Mouse (Mus musculus) neural tube, embryonic 15.5 days (tissue): ENCODE results near the gene Arhgap32. TPM values are rescaled to one million over a fixed set of nuclear protein-coding genes. Genes with fewer than 3 reads are reported as not detected.

Experiments used
- ATAC-seq: fragments of 200-750 bp; cut with Nextera tagmentation; 2 replicates; pipeline ENCODE4 v1.8.0; 2017; ENCODE audit warnings: mild to moderate bottlenecking, moderate TSS enrichment, moderate library complexity; ENCODE audit not compliant: low FRiP score
- H3K27ac ChIP-seq: fragments of 300-500 bp; sonication (generic); replicated peaks from 2 replicates; pipeline ENCODE4 v1.5.1; 2015; ENCODE audit warnings: mild to moderate bottlenecking, inconsistent platforms
- H3K27me3 ChIP-seq: fragments of 300-500 bp; sonication (generic); replicated peaks from 2 replicates; pipeline ENCODE4 v1.6.1; 2015; ENCODE audit warnings: inconsistent platforms
- H3K36me3 ChIP-seq: fragments of 300-500 bp; sonication (generic); 2 replicates; pipeline ENCODE4 v1.6.1; 2015; ENCODE audit warnings: inconsistent platforms
- H3K4me1 ChIP-seq: fragments of 300-500 bp; sonication (generic); 2 replicates; pipeline ENCODE4 v1.6.1; 2015; ENCODE audit warnings: inconsistent platforms
- H3K4me2 ChIP-seq: fragments of 300-500 bp; sonication (generic); 2 replicates; pipeline ENCODE4 v1.6.1; 2015; ENCODE audit warnings: inconsistent platforms, mild to moderate bottlenecking, moderate library complexity
- H3K4me3 ChIP-seq: fragments of 300-500 bp; sonication (generic); replicated peaks from 2 replicates; pipeline ENCODE4 v1.5.1; 2015; ENCODE audit warnings: mild to moderate bottlenecking, inconsistent platforms
- H3K9ac ChIP-seq: fragments of 300-500 bp; sonication (generic); replicated peaks from 2 replicates; pipeline ENCODE4 v1.6.1; 2015; ENCODE audit warnings: mild to moderate bottlenecking, inconsistent platforms
- H3K9me3 ChIP-seq: fragments of 300-500 bp; sonication (generic); replicated peaks from 2 replicates; pipeline ENCODE4 v1.6.1; 2016; ENCODE audit warnings: inconsistent platforms
- WGBS: fragments of 180-500 bp; shearing (Covaris S2); methylation state at CpG from one replicate; pipeline ENCODE4 v1.1.7; 2015; ENCODE audit warnings: mixed read lengths; 5-methylcytosine and 5-hydroxymethylcytosine counted together
- polyA plus RNA-seq: library from polyadenylated mRNA; unstranded; fragments of >200 nt; fragmentation: Nextera tagmentation; extraction: Ambion mirVana; gene quantifications from 2 replicates; pipeline ENCODE4 v1.2.1, GENCODE M21; 2015

Gene Arhgap32
- polyA plus RNA-seq, 1 experiment from 2014 or later = 8.7 TPM

DNA sequence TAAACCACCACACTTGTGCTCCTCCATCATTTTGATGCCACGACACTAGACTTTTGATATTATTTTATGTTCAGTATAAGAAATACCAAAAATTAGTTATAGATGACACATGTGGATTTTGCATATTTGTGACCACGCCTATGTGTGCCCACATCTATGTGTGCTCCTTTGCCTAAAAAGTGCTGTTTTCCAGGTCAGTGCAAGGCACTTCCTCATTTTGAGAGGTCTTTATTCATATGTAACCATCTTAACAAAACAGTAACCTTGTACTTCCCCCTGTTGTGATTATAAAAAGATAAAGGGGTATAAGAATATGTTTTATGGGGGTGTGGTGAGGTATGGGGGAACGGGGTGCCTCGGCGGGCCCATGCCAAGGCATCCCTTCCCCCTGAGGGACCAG lies 22.7 kb downstream of the Arhgap32 start:
- H3K9ac ChIP-seq = no peak overlapping the region
- no peaks in the 10 kb centered on the region for H3K27me3 ChIP-seq
- H3K4me2 ChIP-seq = no peak overlapping the region
- H3K36me3 ChIP-seq = no peaks in the 10 kb centered on the region
- H3K27ac ChIP-seq = no peak overlapping the region
- 0 out of 2 replicates have a peak, but pooled peaks cover 11% of the 10 kb centered on the region for H3K4me1 ChIP-seq
- 97% methylated on average over 5 of the region's 5 CpGs for WGBS
- no peak overlapping the region for H3K4me3 ChIP-seq
- H3K9me3 ChIP-seq = no peaks in the 10 kb centered on the region
- ATAC-seq = no peak

DNA sequence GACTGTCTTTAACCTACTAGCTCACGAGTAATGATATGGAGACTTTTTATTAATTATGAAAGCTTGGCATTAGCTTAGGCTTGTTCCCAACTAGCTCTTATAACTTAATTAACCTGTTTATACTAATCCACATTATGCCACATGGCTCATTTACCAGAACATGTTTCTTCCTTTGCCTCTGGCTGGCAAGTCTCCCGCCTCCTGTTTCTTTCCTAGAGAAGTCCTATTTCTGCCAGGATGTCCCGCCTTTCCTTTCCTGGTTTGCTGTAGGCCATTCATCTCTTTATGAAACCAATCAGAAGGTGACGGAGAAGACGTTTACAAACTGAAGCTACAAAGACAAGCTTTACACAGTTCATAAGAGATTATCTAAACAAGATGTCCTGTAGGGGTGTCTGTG lies 23.7 kb downstream of the Arhgap32 start:
- no peak for ATAC-seq
- no peak overlapping the region for H3K9ac ChIP-seq
- no peaks in the 10 kb centered on the region for H3K9me3 ChIP-seq
- H3K36me3 ChIP-seq = no peaks in the 10 kb centered on the region
- H3K4me3 ChIP-seq = no peak overlapping the region
- H3K27ac ChIP-seq = no peak overlapping the region
- H3K4me2 ChIP-seq = no peak overlapping the region
- WGBS = 79% methylated on average over 5 of the region's 5 CpGs
- 0 out of 2 replicates have a peak, but pooled peaks cover 11% of the 10 kb centered on the region for H3K4me1 ChIP-seq
- H3K27me3 ChIP-seq = no peaks in the 10 kb centered on the region

DNA sequence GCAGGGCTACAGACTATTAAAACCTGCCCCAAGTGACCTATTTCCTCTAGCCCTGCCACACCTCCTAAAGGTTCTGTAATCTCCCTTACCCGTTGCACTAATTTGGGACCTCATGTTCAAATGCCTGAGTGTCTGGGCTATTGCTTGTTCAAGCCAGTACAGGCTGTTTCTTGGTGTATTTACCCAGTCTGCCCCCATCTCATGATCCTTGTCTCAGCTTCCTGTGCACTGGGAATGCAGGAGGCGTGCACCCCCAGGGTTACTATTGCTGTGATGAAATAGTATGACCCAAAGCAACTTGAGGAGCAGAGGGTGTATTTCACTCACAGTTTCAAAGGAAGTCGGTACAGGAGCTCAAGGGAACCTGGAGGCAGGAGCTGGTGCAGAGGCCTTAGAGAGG lies 26.9 kb downstream of the Arhgap32 start:
- 61% methylated on average over 3 of the region's 3 CpGs for WGBS
- Histone ChIP-seq H3K27ac (no peak overlapping the region), H3K9me3 (no peaks in the 10 kb centered on the region), H3K4me3 (no peak overlapping the region), H3K36me3 (no peaks in the 10 kb centered on the region), H3K4me2 (no peak overlapping the region), H3K27me3 (no peaks in the 10 kb centered on the region), H3K9ac (no peak overlapping the region), H3K4me1 (peaks cover 19% of the 10 kb centered on the region; the same call in 1 of the 2 replicates)
- ATAC-seq = no peak

DNA sequence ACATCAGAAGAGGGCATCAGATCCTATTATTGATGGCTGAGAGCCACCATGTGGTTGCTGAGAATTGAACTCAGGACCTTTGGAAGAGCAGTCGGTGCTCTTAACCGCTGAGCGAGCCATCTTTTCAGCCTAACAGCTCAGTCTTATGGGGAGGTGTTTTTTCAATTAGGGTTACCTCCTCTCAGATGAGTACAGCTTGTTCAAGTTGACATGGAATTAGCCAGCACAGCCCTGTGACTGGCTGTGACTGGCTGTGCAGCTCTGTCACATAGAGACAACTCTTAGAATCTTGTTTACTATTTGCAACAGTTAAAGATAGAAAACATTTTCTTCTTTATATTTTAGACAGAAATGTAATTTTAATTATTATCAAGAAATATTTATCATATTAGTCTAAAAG lies 27.5 kb downstream of the Arhgap32 start:
- no peak overlapping the region for H3K27ac ChIP-seq
- H3K4me3 ChIP-seq = no peak overlapping the region
- no peaks in the 10 kb centered on the region for H3K36me3 ChIP-seq
- no peaks in the 10 kb centered on the region for H3K27me3 ChIP-seq
- no peaks in the 10 kb centered on the region for H3K9me3 ChIP-seq
- no peak overlapping the region for H3K4me2 ChIP-seq
- 93% methylated on average over 3 of the region's 3 CpGs for WGBS
- H3K9ac ChIP-seq = no peak overlapping the region
- H3K4me1 ChIP-seq = peaks cover 15% of the 10 kb centered on the region; the same call in 1 of the 2 replicates
- no peak for ATAC-seq

DNA sequence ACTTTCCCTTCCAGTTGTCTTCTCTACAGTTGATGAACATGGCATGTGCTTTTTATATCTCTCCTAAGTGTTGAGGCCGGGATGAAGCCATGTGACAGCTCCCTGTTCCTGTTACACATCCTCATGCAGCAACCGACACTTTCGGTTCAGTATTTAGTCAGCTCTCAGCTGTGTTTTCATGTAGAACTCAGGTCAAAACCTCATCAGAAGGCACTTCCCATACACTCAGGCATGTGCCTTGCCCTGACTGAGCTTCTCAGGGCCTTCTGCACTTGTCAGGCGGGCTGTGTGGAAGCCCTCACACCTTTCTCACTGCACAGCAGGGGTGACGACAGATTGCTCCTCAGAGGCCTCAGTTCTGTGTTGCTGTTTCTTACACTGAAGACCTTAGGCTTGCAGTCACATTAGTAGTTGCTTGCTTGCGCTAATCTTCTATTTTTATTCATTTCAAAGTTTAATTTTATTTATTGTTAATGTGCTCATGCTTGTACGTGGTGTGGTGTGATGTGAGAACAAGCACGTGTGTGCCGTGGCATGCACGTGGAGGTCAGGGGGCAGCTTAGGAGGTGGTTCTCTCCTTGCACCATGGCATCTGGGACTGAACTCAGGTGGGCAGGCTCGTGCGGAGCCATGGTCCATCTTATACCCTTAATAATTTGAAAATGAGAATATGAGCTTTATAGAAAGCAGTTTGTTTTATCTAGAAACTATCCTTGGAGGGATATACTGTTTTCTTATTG lies 30.5 kb downstream of the Arhgap32 start:
- no peaks in the 10 kb centered on the region for H3K27me3 ChIP-seq
- H3K4me2 ChIP-seq = no peak overlapping the region
- H3K27ac ChIP-seq = 0 out of 2 replicates have a peak overlapping the region, but pooled peaks have one; percentile 2
- no peak overlapping the region for H3K9ac ChIP-seq
- H3K36me3 ChIP-seq = no peaks in the 10 kb centered on the region
- WGBS = 64% methylated on average over 12 of the region's 12 CpGs
- H3K4me3 ChIP-seq = no peak overlapping the region
- ATAC-seq = 0 out of 2 replicates have a peak, but pooled peaks have one; percentile 48
- peaks cover 17% of the 10 kb centered on the region; the same call in 1 of the 2 replicates for H3K4me1 ChIP-seq
- H3K9me3 ChIP-seq = no peaks in the 10 kb centered on the region

DNA sequence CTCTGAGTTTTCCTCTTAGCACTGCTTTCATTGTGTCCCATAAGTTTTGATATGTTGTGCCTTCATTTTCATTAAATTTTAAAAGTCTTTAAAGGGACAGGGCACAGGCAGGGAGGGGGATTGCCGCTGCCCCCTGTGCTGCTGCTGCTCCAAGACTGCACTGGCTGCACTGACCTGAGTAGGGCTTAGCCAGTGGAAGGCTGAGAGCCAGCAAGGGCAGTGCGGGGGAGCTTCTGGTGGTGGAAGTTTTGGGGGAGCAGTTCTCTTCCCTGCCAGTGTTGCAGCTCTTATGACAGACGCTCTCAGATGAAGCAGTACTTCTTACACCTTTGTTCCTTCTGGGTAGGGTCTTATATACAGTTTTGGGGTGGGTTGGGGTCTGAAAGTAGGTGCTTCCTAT lies 33.3 kb downstream of the Arhgap32 start:
- ATAC-seq = no peak
- H3K4me3 ChIP-seq = no peak overlapping the region
- H3K27me3 ChIP-seq = no peaks in the 10 kb centered on the region
- H3K36me3 ChIP-seq = no peaks in the 10 kb centered on the region
- H3K27ac ChIP-seq = no peak overlapping the region
- no peak overlapping the region for H3K4me2 ChIP-seq
- no peak overlapping the region for H3K9ac ChIP-seq
- no peaks in the 10 kb centered on the region for H3K9me3 ChIP-seq
- WGBS = 93% methylated on average over 3 of the region's 3 CpGs
- H3K4me1 ChIP-seq = peaks cover 17% of the 10 kb centered on the region; the same call in 1 of the 2 replicates

DNA sequence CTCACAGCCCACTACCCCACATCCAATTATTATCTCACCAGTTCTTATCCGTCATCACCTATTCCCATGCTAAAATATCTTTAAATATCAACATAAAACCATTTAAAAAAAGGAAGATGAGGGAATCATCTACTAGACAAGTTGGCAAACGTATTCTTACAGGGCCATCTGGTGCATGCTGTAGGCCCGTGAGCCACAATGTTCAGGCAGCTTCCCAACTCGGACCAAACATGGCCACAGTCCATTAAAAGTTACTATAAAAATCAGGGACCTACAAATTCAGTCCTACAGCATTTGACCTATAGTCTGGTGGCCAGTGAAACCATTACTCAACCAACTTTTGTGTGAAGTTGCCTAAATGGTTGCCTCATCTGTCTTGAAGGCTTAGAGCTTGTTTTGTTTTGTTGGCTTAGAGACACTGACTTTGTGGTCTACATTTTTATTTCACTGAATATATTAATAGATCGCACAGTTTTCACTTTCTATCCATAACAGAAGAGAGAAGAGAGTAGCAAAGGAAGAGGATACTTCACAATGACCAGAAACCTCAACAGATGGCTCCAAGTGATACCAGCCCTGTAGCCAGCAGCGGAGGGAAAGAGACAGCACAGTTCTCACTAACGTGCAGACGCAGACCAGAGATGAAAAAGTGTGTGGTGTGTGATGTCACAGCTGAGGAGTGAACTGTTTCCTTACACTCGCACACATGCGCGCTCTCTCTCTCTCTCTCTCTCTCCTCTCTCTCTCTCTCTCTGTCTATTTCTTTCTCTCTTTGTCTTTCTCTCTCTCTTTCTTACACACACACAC lies 34.1 kb downstream of the Arhgap32 start:
- no peak overlapping the region for H3K4me2 ChIP-seq
- peaks cover 17% of the 10 kb centered on the region; the same call in 1 of the 2 replicates for H3K4me1 ChIP-seq
- no peak overlapping the region for H3K4me3 ChIP-seq
- H3K36me3 ChIP-seq = no peaks in the 10 kb centered on the region
- no peaks in the 10 kb centered on the region for H3K27me3 ChIP-seq
- no peaks in the 10 kb centered on the region for H3K9me3 ChIP-seq
- H3K9ac ChIP-seq = no peak overlapping the region
- H3K27ac ChIP-seq = no peak overlapping the region
- no peak for ATAC-seq
- 89% methylated on average over 11 of the region's 11 CpGs for WGBS

DNA sequence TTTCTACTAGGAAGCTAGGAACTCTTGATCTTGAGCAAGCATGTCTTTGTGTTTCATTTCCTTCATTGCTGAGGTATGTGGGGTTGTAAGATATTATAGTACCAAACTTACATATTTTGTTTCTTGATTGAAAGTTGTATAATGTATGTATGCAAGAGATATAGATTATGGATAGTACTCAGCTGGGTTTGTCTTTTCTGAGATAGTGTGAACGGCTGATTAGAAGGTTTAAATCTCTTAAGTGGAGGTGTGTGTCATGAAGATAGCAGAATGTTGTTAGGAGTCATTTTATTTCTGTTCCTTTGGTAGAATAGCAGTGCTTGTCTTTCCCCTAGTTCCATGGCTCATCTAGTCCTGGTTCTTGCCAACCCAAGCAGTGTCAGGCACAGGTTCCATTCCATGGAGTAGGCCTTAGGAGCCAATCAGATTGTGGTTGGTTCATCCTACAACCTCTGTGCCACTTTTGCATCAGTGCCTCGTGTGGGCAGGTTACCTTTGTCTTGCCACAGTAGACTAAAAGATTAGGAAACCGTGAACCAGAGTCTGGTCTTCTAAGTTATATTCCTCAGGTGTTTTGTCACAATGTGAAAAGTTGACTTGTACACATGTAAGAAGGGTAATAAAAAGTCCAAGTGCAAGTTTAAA lies 38.9 kb downstream of the Arhgap32 start:
- H3K4me1 ChIP-seq = no peaks in the 10 kb centered on the region
- H3K27me3 ChIP-seq = no peaks in the 10 kb centered on the region
- no peak overlapping the region for H3K27ac ChIP-seq
- H3K4me3 ChIP-seq = no peak overlapping the region
- no peak overlapping the region for H3K9ac ChIP-seq
- no peak overlapping the region for H3K4me2 ChIP-seq
- no peak for ATAC-seq
- H3K9me3 ChIP-seq = no peaks in the 10 kb centered on the region
- WGBS = 88% methylated on average over 3 of the region's 3 CpGs
- H3K36me3 ChIP-seq = no peaks in the 10 kb centered on the region

DNA sequence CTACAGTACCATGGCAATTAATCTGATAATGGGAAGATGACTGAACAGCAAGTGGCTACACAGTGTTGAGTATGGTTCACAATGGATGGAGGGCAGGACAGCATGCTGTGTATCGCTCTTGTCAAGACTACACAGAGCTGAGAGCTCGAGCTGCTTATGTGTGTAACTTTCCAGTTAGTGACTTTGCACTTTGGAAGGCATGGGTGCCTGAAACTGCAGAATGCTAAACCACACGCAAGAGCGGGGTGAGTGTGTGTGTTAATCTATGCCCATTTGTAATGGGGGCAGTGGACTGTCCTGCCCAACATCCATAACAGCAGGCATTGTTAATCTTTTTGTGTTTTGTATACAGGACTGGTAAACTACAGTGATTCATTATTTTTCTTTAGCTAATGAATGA lies 40.8 kb downstream of the Arhgap32 start:
- no peaks in the 10 kb centered on the region for H3K4me1 ChIP-seq
- no peak overlapping the region for H3K9ac ChIP-seq
- H3K4me3 ChIP-seq = no peak overlapping the region
- no peaks in the 10 kb centered on the region for H3K27me3 ChIP-seq
- no peak overlapping the region for H3K27ac ChIP-seq
- 73% methylated on average over 4 of the region's 4 CpGs for WGBS
- H3K36me3 ChIP-seq = no peaks in the 10 kb centered on the region
- no peak for ATAC-seq
- no peaks in the 10 kb centered on the region for H3K9me3 ChIP-seq
- no peak overlapping the region for H3K4me2 ChIP-seq

DNA sequence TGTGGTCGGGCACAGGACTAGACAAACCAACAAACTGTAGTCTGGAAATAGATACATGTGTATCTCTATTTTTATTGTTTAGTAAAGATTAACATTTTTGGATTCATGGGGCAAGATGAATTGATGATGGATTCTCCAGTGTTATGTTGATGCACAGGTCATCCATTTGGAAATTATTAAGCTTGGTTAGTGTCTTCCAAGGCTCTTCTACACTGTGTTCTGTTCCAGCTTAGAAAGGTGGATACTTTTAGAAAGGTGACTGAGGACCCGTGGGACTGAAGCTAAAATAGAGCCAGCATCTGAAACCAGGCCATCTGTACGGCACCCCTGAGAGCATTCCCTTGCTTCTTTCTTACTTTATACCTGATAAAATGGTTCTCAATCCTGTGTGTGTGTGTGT lies 41.3 kb downstream of the Arhgap32 start:
- H3K36me3 ChIP-seq = no peaks in the 10 kb centered on the region
- no peak overlapping the region for H3K9ac ChIP-seq
- no peak overlapping the region for H3K4me2 ChIP-seq
- no peaks in the 10 kb centered on the region; the same call in 1 of the 2 replicates for H3K4me1 ChIP-seq
- no peak overlapping the region for H3K4me3 ChIP-seq
- no peaks in the 10 kb centered on the region for H3K9me3 ChIP-seq
- H3K27me3 ChIP-seq = no peaks in the 10 kb centered on the region
- no peak overlapping the region for H3K27ac ChIP-seq
- 71% methylated on average over 3 of the region's 3 CpGs for WGBS
- ATAC-seq = no peak

DNA sequence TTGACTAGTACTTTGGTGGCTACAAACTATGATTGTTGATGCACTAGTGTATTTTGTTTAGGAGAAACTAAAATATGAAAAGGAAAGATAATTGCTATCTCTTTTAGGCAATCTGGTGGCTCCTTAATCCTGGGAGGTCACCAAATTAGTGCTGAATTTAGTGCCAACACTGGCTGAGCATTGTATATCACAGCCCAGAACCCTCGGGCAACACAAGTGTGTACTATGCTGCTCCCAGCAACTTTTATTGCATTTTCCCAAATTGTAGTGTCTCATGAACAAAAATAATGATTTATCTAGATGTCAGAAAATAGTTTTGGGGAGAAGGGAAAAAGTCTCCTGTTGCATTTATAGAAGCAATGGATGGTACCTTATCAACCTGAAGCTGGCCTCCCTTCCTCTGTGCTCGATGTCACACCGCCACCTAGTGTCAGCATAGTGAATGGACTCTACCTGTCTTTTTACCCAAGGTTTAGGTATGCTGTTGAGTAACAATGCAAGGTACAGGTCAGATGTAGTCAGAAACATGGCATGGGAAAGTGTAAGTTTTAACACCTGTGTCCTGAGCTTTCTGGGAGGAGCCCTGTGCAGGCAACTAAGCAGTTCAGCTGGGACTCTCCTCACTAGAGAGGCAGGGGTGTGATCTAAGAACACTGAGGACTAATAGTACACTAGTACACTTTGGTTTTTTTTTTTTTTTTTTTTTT lies 43.1 kb downstream of the Arhgap32 start:
- Histone ChIP-seq H3K4me2 (no peak overlapping the region), H3K27me3 (no peaks in the 10 kb centered on the region), H3K36me3 (no peaks in the 10 kb centered on the region), H3K9ac (no peak overlapping the region), H3K9me3 (no peaks in the 10 kb centered on the region), H3K4me3 (no peak overlapping the region), H3K4me1 (no peaks in the 10 kb centered on the region; the same call in 1 of the 2 replicates), H3K27ac (no peak overlapping the region)
- WGBS = 23% methylated on average over 3 of the region's 3 CpGs
- peak; percentile 85 for ATAC-seq
